Mouse (Mus musculus): ENCODE data around the gene Itga6.

DNA sequence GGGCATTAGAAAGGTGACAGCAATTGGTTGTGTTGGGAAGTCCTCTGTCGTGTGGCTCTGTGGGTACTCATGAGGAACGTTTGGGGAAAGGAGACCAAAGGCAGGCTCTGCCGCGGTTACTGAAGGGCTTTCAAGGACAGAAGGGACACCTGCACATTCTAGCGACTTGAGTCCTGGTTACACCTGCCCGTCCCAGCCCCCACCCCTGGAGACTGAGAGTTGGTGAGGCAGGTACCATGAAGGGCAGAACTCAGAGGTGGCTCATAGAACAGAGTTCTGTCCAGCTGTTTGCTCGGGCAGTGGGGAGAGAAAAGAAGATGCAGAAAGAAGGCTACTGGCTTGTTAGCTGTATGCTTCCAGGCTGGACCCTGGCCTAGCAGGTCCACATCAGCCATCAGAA lies 17.1 kb upstream of the Itga6 start:
- TF ChIP-seq GATA1 (IDR thresholded peaks at IDR 0.05; ENCODE audit: borderline replicate concordance, low read length) (no peak), CTCF (IDR thresholded peaks at IDR 0.05; ENCODE audit: low read depth, low read length) (no peak), GATA2 (IDR thresholded peaks at IDR 0.05; ENCODE audit: borderline replicate concordance, low read depth, low read length) (no peak)
